Mouse (Mus musculus) urinary bladder, postnatal 36 days (tissue): Measurements from ENCODE around the gene Sgms2.
A peak's percentile ranks its signal among the peaks of the same experiment; 100 is the strongest.

Experiments used
- DNase-seq, 2 experiments: peaks; one replicate each; pipeline ENCODE4 v3.0.0; 2022; ENCODE audit warnings: low spot score in 2 of 2, mixed read lengths in 1 of 2

Sgms2 gene

DNA sequence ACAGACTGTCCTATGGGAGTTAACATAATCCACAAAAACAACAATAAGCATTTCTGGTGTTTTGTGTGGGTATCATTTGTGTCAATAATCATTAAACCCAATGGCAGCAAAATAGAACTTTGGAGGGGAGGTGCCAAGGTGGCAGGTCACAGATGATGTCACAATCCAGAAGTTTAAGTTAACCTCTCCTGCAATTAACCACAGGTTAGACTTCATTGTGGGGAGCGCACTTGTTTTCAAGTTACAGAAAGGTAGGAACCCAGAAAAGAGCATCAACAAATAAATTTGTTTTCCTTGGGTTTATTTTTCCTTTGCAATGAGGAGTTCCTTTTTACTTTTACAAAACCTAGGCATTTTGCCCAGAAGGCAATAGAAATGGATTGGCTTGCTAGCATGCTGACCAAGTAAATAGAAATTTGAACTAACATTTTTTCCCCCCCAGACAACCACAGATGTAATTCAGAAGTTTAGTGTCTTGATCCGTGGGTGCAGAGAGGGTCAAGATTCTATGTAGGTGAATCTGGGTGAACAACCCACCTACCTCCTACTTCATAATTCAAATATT, at the start of gene Sgms2:
Gene Sgms2 (minus strand): TSS at position 51 of the 565 bp plus-strand sequence.
- no peak for DNase-seq

GRCm38 (mm10) chr3:131525229-131525628, 34.0 kb upstream of the Sgms2 start:
- no peak for DNase-seq

GRCm38 (mm10) chr3:131524779-131525178, 33.6 kb upstream of the Sgms2 start:
- peak in 1 of 2 experiments; percentile 44 for DNase-seq

GRCm38 (mm10) chr3:131524210-131524609, 33.0 kb upstream of the Sgms2 start:
- DNase-seq, result no peak

DNA sequence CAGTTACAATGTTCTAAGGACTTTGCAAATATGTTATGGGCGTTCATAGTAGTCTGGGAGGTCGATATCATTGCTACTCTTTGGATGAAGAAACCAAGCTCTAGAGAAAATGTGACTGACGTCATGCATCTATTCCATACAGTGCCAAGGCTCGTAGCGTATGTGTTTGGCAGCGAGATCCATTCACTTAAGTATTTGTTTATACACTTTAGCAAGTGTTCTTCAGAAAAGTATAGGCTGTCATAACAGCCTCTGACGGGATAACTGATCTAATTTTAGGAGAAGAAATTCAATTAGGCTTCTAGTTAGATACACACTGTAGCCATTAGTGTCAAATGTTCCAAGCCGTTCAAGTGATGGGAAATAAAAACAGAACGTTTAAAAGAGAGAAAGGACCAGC, 32.5 kb upstream of the Sgms2 start:
- no peak for DNase-seq

- DNase-seq, result no peak
These were observed 31.0 kb upstream of the Sgms2 start for GRCm38 (mm10) chr3:131522243-131522642.

DNA sequence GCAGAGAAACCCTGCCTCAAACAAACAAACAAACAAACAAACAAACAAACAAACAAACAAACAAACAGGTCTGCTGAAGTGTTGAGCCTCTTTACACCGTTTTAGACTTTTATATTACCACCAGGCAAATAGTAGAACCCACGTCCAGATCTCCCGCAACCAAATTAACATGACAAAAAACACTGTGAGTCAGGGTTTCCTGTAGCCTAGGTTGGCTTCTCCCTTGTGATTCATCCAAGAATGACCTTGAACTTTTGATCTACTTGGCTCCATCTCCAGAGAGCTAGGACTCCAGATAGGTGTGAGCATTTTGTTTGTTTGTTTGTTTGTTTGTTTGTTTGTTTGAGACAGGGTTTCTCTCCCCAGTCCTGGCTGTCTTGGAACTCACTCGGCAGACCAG, 30.0 kb upstream of the Sgms2 start:
- no peak for DNase-seq

DNA sequence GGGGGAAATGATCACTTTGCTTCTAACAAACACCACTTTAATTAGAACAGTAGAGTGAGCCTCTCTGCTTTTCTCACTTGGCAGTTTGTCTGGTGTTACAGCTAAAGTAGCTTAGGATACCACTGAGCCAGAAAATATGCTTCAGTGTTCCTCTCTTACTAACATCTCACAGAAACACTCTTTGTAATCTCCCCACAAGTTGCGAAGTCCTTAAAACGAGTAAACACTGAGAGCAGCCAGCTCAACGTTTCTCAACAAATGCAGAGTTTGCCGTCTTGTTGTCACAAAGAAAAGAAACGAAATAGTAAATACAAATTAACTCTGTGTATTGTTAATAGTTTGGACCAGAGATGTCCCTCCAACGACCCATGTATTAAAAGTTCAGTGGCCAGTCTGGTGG, 26.5 kb upstream of the Sgms2 start:
- no peak for DNase-seq

GRCm38 (mm10) chr3:131516332-131516999, 25.3 kb upstream of the Sgms2 start:
- DNase-seq, result no peak

GRCm38 (mm10) chr3:131511616-131512015, 20.4 kb upstream of the Sgms2 start:
- no peak for DNase-seq

DNA sequence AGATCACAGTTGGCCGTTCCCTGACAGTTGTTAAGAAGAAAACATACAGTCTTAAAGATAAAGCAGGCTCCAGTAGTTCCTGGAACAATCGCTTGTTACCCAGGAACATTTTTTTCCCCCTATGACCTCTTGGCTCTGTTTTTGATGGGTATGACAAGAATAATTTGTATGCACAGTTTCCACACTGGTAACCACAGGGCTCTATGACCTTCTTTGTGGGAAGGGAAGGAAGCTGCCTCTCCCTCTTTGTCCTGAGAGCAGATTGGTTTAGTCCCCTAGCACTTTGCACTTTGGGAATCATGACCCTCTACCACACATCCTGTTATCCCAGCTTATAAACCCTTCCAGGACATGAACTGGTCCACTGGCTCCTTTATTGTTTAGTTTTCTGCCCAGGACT, 16.8 kb upstream of the Sgms2 start:
- DNase-seq, result no peak

DNA sequence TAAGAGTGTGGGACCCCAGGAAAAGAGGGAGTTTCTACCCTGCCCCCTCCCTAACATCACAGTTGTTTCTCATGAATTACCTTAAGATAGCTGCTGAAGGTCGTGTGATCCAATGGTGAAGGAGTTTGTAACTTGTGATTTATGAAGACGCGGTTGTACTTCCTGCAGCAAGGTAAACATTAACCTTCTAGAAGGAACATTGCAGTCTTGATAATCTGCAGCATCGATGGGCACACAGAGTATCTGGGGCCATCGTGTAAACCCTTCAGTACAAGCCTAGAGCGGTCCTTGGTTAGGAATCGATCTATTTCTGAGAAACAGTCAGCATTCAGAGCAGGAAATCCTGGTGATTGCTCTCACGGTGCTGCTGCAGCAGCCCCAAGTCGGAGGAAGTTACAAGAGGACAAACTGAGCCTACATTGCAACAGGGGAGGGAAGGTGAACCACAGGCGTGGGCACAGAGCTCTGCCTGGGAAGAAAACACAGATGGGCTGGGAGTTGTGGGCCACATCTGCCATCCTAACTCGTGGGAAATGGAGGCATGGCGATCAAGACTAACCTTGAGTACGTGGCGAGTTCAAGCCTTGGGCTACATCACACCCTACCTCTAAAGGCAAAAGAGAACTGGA, 13.5 kb upstream of the Sgms2 start:
- DNase-seq, result no peak

DNA sequence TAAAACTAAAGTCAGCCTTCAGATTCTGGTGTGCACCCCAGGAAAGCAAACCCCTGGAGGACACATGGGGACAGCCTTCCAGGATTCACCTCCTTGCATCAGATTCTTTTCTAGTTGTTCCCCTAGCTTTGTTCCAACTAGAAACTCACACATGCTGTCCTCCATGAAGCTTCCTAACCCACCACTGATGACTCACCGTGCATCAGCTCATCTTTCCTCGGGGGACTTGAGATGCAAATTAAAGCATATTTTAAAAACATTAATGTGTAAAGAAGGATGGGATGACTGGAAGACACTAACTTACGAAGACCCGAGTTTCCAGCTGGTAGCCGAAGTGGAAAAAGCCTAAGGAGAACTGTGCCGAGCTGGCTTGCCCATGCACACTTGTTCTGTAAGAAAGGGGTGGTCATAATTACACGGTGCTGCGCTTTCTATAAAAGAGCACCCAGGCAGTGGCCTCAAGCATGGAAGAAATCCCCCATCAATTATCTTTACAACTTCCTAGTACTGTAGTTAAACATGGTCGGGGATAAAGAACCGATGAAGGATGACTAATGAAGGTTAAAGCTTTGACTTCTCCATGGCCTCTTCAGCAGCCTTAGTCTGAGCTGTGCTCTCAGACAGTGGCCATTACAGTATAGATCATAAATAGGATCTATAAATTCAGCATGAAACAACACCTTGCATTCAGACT, 10.6 kb upstream of the Sgms2 start:
- DNase-seq, result no peak

DNA sequence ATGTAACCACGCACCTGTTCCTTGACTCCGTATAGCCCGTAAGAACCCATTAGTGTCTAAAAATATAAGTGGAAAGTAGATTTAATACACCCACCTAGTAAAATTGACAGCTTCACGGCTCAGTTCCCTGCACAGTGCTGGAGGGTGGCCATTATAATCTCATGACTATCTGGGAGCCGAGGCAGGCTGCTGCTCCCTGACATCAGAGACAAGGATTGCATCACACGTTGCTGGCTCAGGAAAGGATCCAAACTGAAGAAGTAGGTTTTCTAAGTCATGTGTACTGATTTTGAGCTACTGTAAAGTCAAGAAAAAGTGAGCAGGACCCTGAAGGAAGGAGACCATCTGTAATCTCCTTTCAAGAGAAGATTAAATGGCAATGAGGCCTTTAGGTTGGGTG, 8.4 kb upstream of the Sgms2 start:
- DNase-seq, result no peak

- no peak for DNase-seq
These were observed 5.4 kb upstream of the Sgms2 start for GRCm38 (mm10) chr3:131496506-131497122.

DNA sequence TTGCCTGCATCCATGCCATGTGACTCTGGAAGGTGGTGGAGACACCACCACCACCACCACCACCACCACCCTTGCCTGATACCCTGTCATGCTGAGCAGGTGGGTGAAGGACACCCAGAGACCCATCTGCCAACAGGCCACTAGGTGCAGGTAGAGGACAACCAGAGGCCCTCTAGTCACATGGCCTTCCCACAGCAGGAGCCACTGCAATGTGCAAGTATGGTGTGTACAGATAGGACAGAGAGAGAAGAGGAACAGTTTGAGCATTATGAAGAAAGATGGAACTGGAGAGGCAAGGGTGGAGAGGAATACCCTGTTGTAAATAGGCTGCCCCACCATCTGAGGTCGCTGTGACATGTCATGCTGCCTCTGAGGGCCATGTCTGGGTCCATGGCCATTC, 3.9 kb upstream of the Sgms2 start:
- DNase-seq, result no peak

- DNase-seq, result no peak
These were observed 2.0 kb upstream of the Sgms2 start for GRCm38 (mm10) chr3:131493194-131493593.

GRCm38 (mm10) chr3:131491980-131492379, 769 bp upstream of the Sgms2 start:
- DNase-seq, result no peak

DNA sequence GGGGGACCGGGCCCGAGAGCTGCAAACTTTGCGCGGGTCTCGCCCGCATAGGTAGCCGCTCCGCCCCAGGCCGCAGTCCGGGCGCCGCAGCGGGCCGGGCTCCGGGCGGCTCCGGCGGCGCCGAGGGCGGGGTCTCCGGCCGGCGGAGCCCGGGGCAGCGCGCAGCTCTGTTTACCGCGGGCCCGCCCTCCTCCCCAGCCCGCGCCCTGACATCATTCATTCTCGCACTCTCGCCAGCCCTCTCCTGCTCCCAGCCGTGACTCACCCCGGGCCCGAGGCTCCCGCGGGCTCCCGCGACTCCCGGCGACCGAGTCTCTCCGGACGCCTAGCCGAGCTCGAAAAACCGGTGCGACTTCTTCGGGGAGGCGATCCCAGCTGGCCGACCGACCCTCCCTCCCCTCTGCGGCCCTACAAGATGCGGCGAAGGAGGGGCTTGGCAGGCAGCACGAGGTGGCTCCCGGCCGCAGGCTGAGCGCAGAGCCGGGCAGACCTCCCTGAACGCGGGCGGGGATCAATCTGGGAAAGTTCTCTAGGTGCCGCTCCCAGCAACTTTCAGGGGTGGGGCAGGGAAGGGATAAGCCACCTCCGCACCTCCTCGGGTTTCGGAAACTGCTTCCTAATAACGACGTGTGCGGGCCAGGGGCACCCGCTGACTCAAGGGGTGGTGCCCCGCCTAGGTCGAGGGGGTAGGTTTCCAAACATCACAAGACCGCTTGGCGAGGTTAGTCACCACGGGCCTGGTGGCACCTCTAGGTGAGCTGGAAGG, 885 bp downstream of the Sgms2 start:
- peak; percentile 87 to 91 for DNase-seq

GRCm38 (mm10) chr3:131489657-131490142, 1.5 kb downstream of the Sgms2 start:
- peak in 1 of 2 experiments; percentile 21 for DNase-seq

GRCm38 (mm10) chr3:131488969-131489368, 2.2 kb downstream of the Sgms2 start:
- no peak for DNase-seq
